Mouse (Mus musculus) brain, embryonic 14.5 days (tissue): Measurements from ENCODE around the gene Lrrc10.

Experiments
- CTCF ChIP-seq: fragments of 200-500 bp; IDR thresholded peaks from 2 replicates; pipeline ENCODE4 v1.5.1; 2012; ENCODE audit warnings: inconsistent platforms, mild to moderate bottlenecking, moderate library complexity, borderline replicate concordance; ENCODE audit not compliant: insufficient read depth, insufficient read length; ENCODE audit errors: extremely low read depth
- POLR2A ChIP-seq: fragments of 200-500 bp; IDR thresholded peaks from 2 replicates; pipeline ENCODE4 v1.6.1; 2012; ENCODE audit warnings: mild to moderate bottlenecking, inconsistent platforms, borderline replicate concordance; ENCODE audit not compliant: poor library complexity, insufficient read depth, insufficient read length, severe bottlenecking; ENCODE audit errors: extremely low read depth

GRCm38 (mm10) chr10:117045175-117046056, at the start of gene Lrrc10:
- TF ChIP-seq CTCF, result no peak
- TF ChIP-seq POLR2A, result no peak
